Comparison of ENCODE assay signal across 14 mouse cellular contexts in genomic region chr15:25756072-25756471, GRCm38 (mm10).
A peak's percentile ranks its signal among the peaks of the same experiment; 100 is the strongest.
DNase-seq lines count a peak whose midpoint lies in the region; TF ChIP-seq lines count a peak whose summit lies in the region.
"Had no signal": no experiment of that assay in that cellular context is flagged by ENCODE, and none has a peak within 500 bp of the region (broad histone marks: within the 10 kb centered on the region; RNA-seq: fewer than 3 reads in every experiment).

No protein-coding gene starts in this region.

- H3K36me3 ChIP-seq in hindbrain, embryonic 10.5 days = peaks cover 7% of the 10 kb centered on the region
- H3K36me3 ChIP-seq in midbrain, embryonic 10.5 days = peaks cover 9% of the 10 kb centered on the region
- no peaks in the 10 kb centered on the region; the same call in 1 of the 2 replicates for H3K36me3 ChIP-seq in small intestine, adult 2 months (ENCODE audit: control insufficient read depth, insufficient read depth, low read length)

- TF ChIP-seq POLR2A in small intestine, adult 2 months (IDR thresholded peaks at IDR 0.05; ENCODE audit: low read depth, low read length) = no peak

- H3K9me3 ChIP-seq in hindbrain, embryonic 10.5 days = no peaks in the 10 kb centered on the region
- H3K9me3 ChIP-seq in midbrain, embryonic 10.5 days (replicated peaks) = 0 out of 2 replicates have a peak, but pooled peaks cover 5% of the 10 kb centered on the region

- peak overlapping the region; percentile 51 for H3K4me3 ChIP-seq in hindbrain, embryonic 10.5 days
- H3K4me3 ChIP-seq in midbrain, embryonic 10.5 days = peak overlapping the region; percentile 64
- H3K4me3 ChIP-seq in small intestine, adult 2 months (ENCODE audit: low read depth, low read length) = no peak overlapping the region
- H3K4me3 ChIP-seq: gastrocnemius, adult 2 months had no signal

- peak; percentile 34 to 37 for DNase-seq in kidney, postnatal 36 days
- no peak for DNase-seq in kidney, postnatal 4 days
- no peak for DNase-seq in hindbrain, embryonic 10.5 days (ENCODE audit: low spot score)
- DNase-seq in midbrain, embryonic 10.5 days (ENCODE audit: low spot score) = peak; percentile 18
- no peak for DNase-seq in Muller cell, postnatal 12 days (ENCODE audit: inconsistent ontology term)
- no peak for DNase-seq in lung, postnatal 4 days
- no peak for DNase-seq in layer of hippocampus, postnatal 36 days
- DNase-seq: adrenal gland, adult 2 months; B cell, adult 2 months; gastrocnemius, adult 2 months; heart, postnatal 36 days; liver, postnatal 0 days; thymus, adult 18-20 months had no signal

- peaks cover 5% of the 10 kb centered on the region; the same call in 1 of the 2 replicates for H3K27me3 ChIP-seq in hindbrain, embryonic 10.5 days (ENCODE audit: insufficient read depth, poor library complexity, severe bottlenecking)
- no peaks in the 10 kb centered on the region for H3K27me3 ChIP-seq in midbrain, embryonic 10.5 days (ENCODE audit: low read depth, poor library complexity, severe bottlenecking)
- H3K27me3 ChIP-seq in small intestine, adult 2 months (ENCODE audit: control insufficient read depth, insufficient read depth, low read length) = no peaks in the 10 kb centered on the region

- WGBS in hindbrain, embryonic 10.5 days = 43% methylated on average over 3 of the region's 3 CpGs
- WGBS in midbrain, embryonic 10.5 days = 38% methylated on average over 3 of the region's 3 CpGs
- 18% methylated on average over 3 of the region's 3 CpGs for WGBS in small intestine, adult 2 months

- H3K4me1 ChIP-seq in hindbrain, embryonic 10.5 days (replicated peaks) = peaks cover 91% of the 10 kb centered on the region
- H3K4me1 ChIP-seq in midbrain, embryonic 10.5 days = peaks cover 98% of the 10 kb centered on the region
- peaks cover 17% of the 10 kb centered on the region; the same call in 1 of the 2 replicates for H3K4me1 ChIP-seq in small intestine, adult 2 months (ENCODE audit: control insufficient read depth, insufficient read depth, insufficient read length, low read length)

- no peak for TF ChIP-seq CTCF in small intestine, adult 2 months (IDR thresholded peaks at IDR 0.05; ENCODE audit: extremely low read depth, insufficient read length, insufficient replicate concordance, low read depth, low read length)

- H3K27ac ChIP-seq in hindbrain, embryonic 10.5 days = peak overlapping the region; percentile 89
- H3K27ac ChIP-seq in midbrain, embryonic 10.5 days (replicated peaks) = peak overlapping the region; percentile 97
- peak overlapping the region; percentile 53; the same call in 1 of the 2 replicates for H3K27ac ChIP-seq in small intestine, adult 2 months (ENCODE audit: insufficient read depth, low read depth, low read length)
- H3K27ac ChIP-seq: gastrocnemius, adult 2 months had no signal

Comparison
In these comparisons a context has a peak if more than half of its experiments do, and no peak if none do; other contexts are left out.
1. DNase-seq: peak in kidney, postnatal 36 days (2 of 2) and midbrain, embryonic 10.5 days (single experiment); none in kidney, postnatal 4 days (0 of 2), hindbrain, embryonic 10.5 days (single experiment), Muller cell, postnatal 12 days (single experiment), lung, postnatal 4 days (0 of 2) and layer of hippocampus, postnatal 36 days (0 of 2).
2. Peak in every context shown above with its lines, with median percentiles within 50 percentile points of each other: H3K27ac ChIP-seq.